Mouse (Mus musculus): ENCODE data around the gene Kap.

DNA sequence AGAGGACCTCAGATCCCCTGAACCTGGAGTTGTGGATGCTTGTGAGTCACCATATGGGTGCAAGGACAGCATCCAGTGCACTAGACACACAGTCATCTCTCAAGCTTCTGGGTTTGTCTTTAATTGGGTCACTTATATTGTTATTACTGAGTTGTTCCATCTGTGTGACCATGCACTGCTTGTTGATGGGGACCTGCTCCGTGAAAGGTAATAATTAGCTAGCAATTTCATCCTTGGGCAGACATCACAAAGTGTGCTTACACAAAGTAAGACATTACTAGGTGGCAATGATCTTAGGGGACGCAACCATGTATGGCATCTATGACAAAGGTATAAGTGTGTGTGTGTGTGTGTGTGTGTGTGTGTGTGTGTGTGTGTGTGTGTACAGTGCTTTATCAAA lies 19.1 kb upstream of the Kap start:
- no peak for TF ChIP-seq CTCF (IDR thresholded peaks at IDR 0.05; ENCODE audit: low read depth)
- no peak for TF ChIP-seq EP300 (optimal IDR thresholded peaks at IDR 0.05)

All from stomach, postnatal 0 days (tissue).